8 mouse cellular contexts compared by ENCODE assay signal in the genomic region with DNA sequence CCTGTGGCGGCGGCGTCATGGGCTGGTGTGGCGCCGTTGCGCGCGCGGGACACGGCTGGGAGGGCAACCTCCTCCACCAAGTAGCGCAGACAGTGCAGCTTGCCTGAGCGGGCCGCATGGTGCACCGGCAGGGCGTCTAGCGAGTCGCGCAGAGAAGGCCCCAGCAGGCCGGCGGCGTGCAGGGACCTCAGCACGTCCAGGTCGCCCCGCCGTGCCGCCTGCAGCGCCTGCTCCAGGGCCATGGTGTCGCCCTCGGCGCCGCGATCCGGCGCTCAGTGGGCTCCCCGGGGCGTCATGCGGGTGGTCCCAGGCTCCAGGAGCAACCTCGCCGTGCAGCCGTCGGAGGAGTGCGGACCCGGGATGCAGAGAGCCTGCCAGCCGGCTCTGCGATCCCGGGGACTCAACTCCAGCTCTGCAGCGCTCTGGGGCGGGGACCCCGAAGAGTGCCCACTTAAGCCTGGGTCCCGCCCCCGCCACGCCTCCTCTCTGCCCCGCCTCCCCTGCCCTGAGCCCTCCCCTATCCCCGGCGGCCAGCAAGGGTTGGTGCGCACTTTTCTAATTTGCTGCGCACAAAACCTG. TPM values are rescaled to one million over a fixed set of nuclear protein-coding genes. Genes with fewer than 3 reads are reported as not detected.
A peak's percentile ranks its signal among the peaks of the same experiment; 100 is the strongest.
DNase-seq lines count a peak whose midpoint lies in the region; ATAC-seq and TF ChIP-seq lines count a peak whose summit lies in the region.

Gene Espn, minus strand, starts transcription at position 406 of the 579 bp plus-strand sequence.

- peak within 1 kb of the TSS; percentile 48 for H3K9ac ChIP-seq in kidney, postnatal 0 days (ENCODE audit: low read depth, low read length)

- ATAC-seq in kidney, postnatal 0 days (replicated peaks; ENCODE audit: low FRiP score, low read depth) = peak; percentile 78
- ATAC-seq in frontal cortex, adult (ENCODE audit: low TSS enrichment) = no peak

- H3K36me3 ChIP-seq in heart, embryonic 10.5 days = no peaks in the 10 kb centered on the region
- H3K36me3 ChIP-seq in kidney, postnatal 0 days (ENCODE audit: insufficient read depth, low read length) = no peaks in the 10 kb centered on the region

- peak within 1 kb of the TSS; percentile 73 for H3K4me2 ChIP-seq in kidney, postnatal 0 days (ENCODE audit: low read length)

- peak within 1 kb of the TSS; percentile 68 for H3K4me3 ChIP-seq in heart, embryonic 10.5 days
- peak within 1 kb of the TSS; percentile 39 for H3K4me3 ChIP-seq in kidney, postnatal 0 days (replicated peaks; ENCODE audit: low read depth, low read length)
- no peak within 1 kb of the TSS for H3K4me3 ChIP-seq in cerebellum, adult 2 months (replicated peaks; ENCODE audit: insufficient read depth, low read depth, low read length)

- peak within 1 kb of the TSS; percentile 49 for H3K27ac ChIP-seq in heart, embryonic 10.5 days
- no peak within 1 kb of the TSS for H3K27ac ChIP-seq in kidney, postnatal 0 days
- no peak within 1 kb of the TSS for H3K27ac ChIP-seq in cerebellum, adult 2 months (ENCODE audit: insufficient read depth, low read length)

- no peak for TF ChIP-seq CTCF in kidney, postnatal 0 days (IDR thresholded peaks at IDR 0.05; ENCODE audit: low read depth)
- no peak for TF ChIP-seq CTCF in cerebellum, adult 2 months (IDR thresholded peaks at IDR 0.05; ENCODE audit: borderline replicate concordance, insufficient read depth, low read depth, low read length)

- TF ChIP-seq POLR2A in cerebellum, adult 2 months (IDR thresholded peaks at IDR 0.05; ENCODE audit: borderline replicate concordance, insufficient read depth, low read length) = no peak

- WGBS in heart, embryonic 10.5 days = under 1% methylated on average over 57 of the region's 57 CpGs
- under 1% methylated on average over 51 of the region's 57 CpGs for WGBS in kidney, postnatal 0 days
- 4% methylated on average over 57 of the region's 57 CpGs for WGBS in cerebellum, adult 2 months

- peaks cover 36% of the 10 kb centered on the region for H3K4me1 ChIP-seq in heart, embryonic 10.5 days
- peaks cover 8% of the 10 kb centered on the region; the same call in 1 of the 2 replicates for H3K4me1 ChIP-seq in kidney, postnatal 0 days (replicated peaks; ENCODE audit: insufficient read depth, low read length)
- H3K4me1 ChIP-seq in cerebellum, adult 2 months (ENCODE audit: control insufficient read depth, insufficient read depth, low read length) = no peaks in the 10 kb centered on the region

- H3K9me3 ChIP-seq in heart, embryonic 10.5 days = no peaks in the 10 kb centered on the region
- no peaks in the 10 kb centered on the region for H3K9me3 ChIP-seq in kidney, postnatal 0 days (replicated peaks; ENCODE audit: low read length)

- DNase-seq in B cell, adult 2 months = peak; percentile 56 to 60
- peak; percentile 68 for DNase-seq in adrenal gland, postnatal 25 days
- peak; percentile 90 for DNase-seq in heart, embryonic 10.5 days (ENCODE audit: low spot score)
- peak; percentile 74 for DNase-seq in kidney, postnatal 0 days (ENCODE audit: low spot score)
- DNase-seq in lung, postnatal 36 days = peak; percentile 77
- DNase-seq in spleen, postnatal 4 days (ENCODE audit: low spot score in 2 of 2) = peak; percentile 57 to 77
- DNase-seq in cerebellum, adult 2 months = no peak

- peaks cover 94% of the 10 kb centered on the region for H3K27me3 ChIP-seq in heart, embryonic 10.5 days (ENCODE audit: insufficient read depth, poor library complexity, severe bottlenecking)
- H3K27me3 ChIP-seq in kidney, postnatal 0 days (ENCODE audit: insufficient read depth, low read length) = peaks cover 7% of the 10 kb centered on the region; the same call in 1 of the 2 replicates
- peaks cover 3% of the 10 kb centered on the region; the same call in 1 of the 2 replicates for H3K27me3 ChIP-seq in cerebellum, adult 2 months (ENCODE audit: control insufficient read depth, insufficient read depth, low read length)

RNA-seq across cellular contexts. Expression of gene Espn, which starts in this region (rescaled TPM):
- total RNA-seq in adrenal gland, postnatal 25 days (2021) = 1.2 TPM in 2 replicates
- 1.4 and 4.0 TPM in 2 replicates for polyA plus RNA-seq in heart, embryonic 10.5 days (2016; fragmentation: Nextera tagmentation; extraction: Ambion mirVana)
- polyA plus RNA-seq in kidney, postnatal 0 days (2015; fragmentation: Nextera tagmentation; extraction: Ambion mirVana) = 32.9 and 35.0 TPM in 2 replicates
- polyA plus RNA-seq in cerebellum, adult 2 months (2012; rRNA removed) = 7.1 and 8.3 TPM in 2 replicates

Comparison
In these comparisons a context has a peak if more than half of its experiments do, and no peak if none do; other contexts are left out.
1. DNase-seq: peak in B cell, adult 2 months (2 of 2), adrenal gland, postnatal 25 days (single experiment), heart, embryonic 10.5 days (single experiment), kidney, postnatal 0 days (single experiment), lung, postnatal 36 days (single experiment) and spleen, postnatal 4 days (2 of 2); none in cerebellum, adult 2 months (0 of 2).